Mouse (Mus musculus) midbrain, embryonic 16.5 days (tissue): ENCODE data around the gene Aldh16a1. TPM values are rescaled to one million over a fixed set of nuclear protein-coding genes. Genes with fewer than 3 reads are reported as not detected.

Experiments used
- ATAC-seq: fragments of 200-750 bp; cut with Nextera tagmentation; 2 replicates; pipeline ENCODE4 v1.8.0; 2017; ENCODE audit warnings: moderate TSS enrichment
- H3K27ac ChIP-seq: fragments of 300-500 bp; sonication (generic); 2 replicates; pipeline ENCODE4 v1.5.1; 2014; ENCODE audit warnings: mild to moderate bottlenecking, low read length, mixed read lengths
- H3K27me3 ChIP-seq: fragments of 300-500 bp; sonication (generic); 2 replicates; pipeline ENCODE4 v1.6.1; 2014; ENCODE audit warnings: low read depth, low read length, mixed read lengths; ENCODE audit not compliant: control insufficient read depth, insufficient read depth
- H3K36me3 ChIP-seq: fragments of 300-500 bp; sonication (generic); 2 replicates; pipeline ENCODE4 v1.6.1; 2014; ENCODE audit warnings: mild to moderate bottlenecking, low read length, moderate library complexity, mixed read lengths; ENCODE audit not compliant: control insufficient read depth, insufficient read depth
- H3K4me1 ChIP-seq: fragments of 300-500 bp; sonication (generic); 2 replicates; pipeline ENCODE4 v1.6.1; 2014; ENCODE audit warnings: mild to moderate bottlenecking, low read length, mixed read lengths; ENCODE audit not compliant: control insufficient read depth, insufficient read depth
- H3K4me2 ChIP-seq: fragments of 300-500 bp; sonication (generic); 2 replicates; pipeline ENCODE4 v1.6.1; 2014; ENCODE audit warnings: mild to moderate bottlenecking, low read length, mixed read lengths
- H3K4me3 ChIP-seq: fragments of 300-500 bp; sonication (generic); 2 replicates; pipeline ENCODE4 v1.5.1; 2014; ENCODE audit warnings: low read depth, mild to moderate bottlenecking, low read length, moderate library complexity, mixed read lengths
- H3K9ac ChIP-seq: fragments of 300-500 bp; sonication (generic); 2 replicates; pipeline ENCODE4 v1.6.1; 2014; ENCODE audit warnings: low read depth, low read length, mixed read lengths
- H3K9me3 ChIP-seq: fragments of 300-500 bp; sonication (generic); replicated peaks from 2 replicates; pipeline ENCODE4 v1.6.1; 2014; ENCODE audit warnings: mild to moderate bottlenecking, low read length, mixed read lengths; ENCODE audit not compliant: control insufficient read depth, poor library complexity, severe bottlenecking
- WGBS: fragments of 180-500 bp; shearing (Covaris S2); extraction: QIAGEN DNeasy Blood & Tissue Kit; methylation state at CpG from one replicate; pipeline ENCODE4 v1.1.7; 2014; 5-methylcytosine and 5-hydroxymethylcytosine counted together
- polyA plus RNA-seq: library from polyadenylated mRNA; unstranded; fragments of >200 nt; fragmentation: Nextera tagmentation; extraction: Ambion mirVana; gene quantifications from 2 replicates; pipeline ENCODE4 v1.2.1, GENCODE M21; 2015

Aldh16a1 gene
- polyA plus RNA-seq, 1 experiment from 2014 or later: 13.7 TPM

DNA sequence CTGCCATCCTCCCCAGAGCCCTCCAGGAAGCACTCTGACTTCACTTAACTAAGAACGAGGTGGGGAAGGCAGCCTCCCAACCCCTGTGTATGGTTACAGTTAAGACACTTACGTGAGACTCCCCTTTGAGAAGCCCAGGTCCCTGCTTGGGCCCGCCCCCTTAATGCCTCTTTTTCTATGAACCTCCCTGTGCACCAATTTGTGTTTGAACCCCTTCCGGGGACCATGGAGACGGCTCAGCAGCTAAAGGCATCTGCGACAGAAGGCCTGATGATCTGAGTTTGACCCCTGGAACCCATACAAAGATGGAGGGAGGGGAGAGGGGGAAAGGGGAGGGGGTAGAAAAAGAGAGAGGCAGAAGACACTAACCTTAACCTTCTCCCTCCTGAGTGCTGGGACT, 47.9 kb downstream of the Aldh16a1 start:
- 19% methylated on average over 6 of the region's 6 CpGs for WGBS
- no peaks in the 10 kb centered on the region for H3K9me3 ChIP-seq
- H3K9ac ChIP-seq: no peak overlapping the region
- H3K4me1 ChIP-seq: no peaks in the 10 kb centered on the region
- no peaks in the 10 kb centered on the region for H3K36me3 ChIP-seq
- no peak for ATAC-seq
- H3K27ac ChIP-seq: no peak overlapping the region
- no peaks in the 10 kb centered on the region for H3K27me3 ChIP-seq
- H3K4me3 ChIP-seq: no peak overlapping the region
- no peak overlapping the region for H3K4me2 ChIP-seq

GRCm38 (mm10) chr7:45105491-45105890, 48.9 kb downstream of the Aldh16a1 start:
- no peak overlapping the region for H3K4me2 ChIP-seq
- no peaks in the 10 kb centered on the region for H3K9me3 ChIP-seq
- H3K4me3 ChIP-seq: no peak overlapping the region
- no peaks in the 10 kb centered on the region for H3K27me3 ChIP-seq
- H3K9ac ChIP-seq: no peak overlapping the region
- ATAC-seq: no peak
- H3K27ac ChIP-seq: no peak overlapping the region
- 80% methylated on average over 8 of the region's 8 CpGs for WGBS
- no peaks in the 10 kb centered on the region for H3K4me1 ChIP-seq
- no peaks in the 10 kb centered on the region for H3K36me3 ChIP-seq

- ATAC-seq: no peak
- no peak overlapping the region for H3K27ac ChIP-seq
- no peaks in the 10 kb centered on the region for H3K4me1 ChIP-seq
- H3K36me3 ChIP-seq: no peaks in the 10 kb centered on the region
- no peak overlapping the region for H3K4me3 ChIP-seq
- WGBS: 85% methylated on average over 5 of the region's 5 CpGs
- no peak overlapping the region for H3K9ac ChIP-seq
- no peaks in the 10 kb centered on the region for H3K27me3 ChIP-seq
- no peaks in the 10 kb centered on the region for H3K9me3 ChIP-seq
- H3K4me2 ChIP-seq: no peak overlapping the region
Observed at GRCm38 (mm10) chr7:45104941-45105340, 49.4 kb downstream of the Aldh16a1 start.

- no peak within 1 kb of the TSS for H3K9ac ChIP-seq
- no peak within 1 kb of the TSS for H3K4me3 ChIP-seq
- H3K27me3 ChIP-seq: no peaks in the 10 kb centered on the region
- H3K9me3 ChIP-seq: no peaks in the 10 kb centered on the region
- H3K4me2 ChIP-seq: 0 out of 2 replicates have a peak within 1 kb of the TSS, but pooled peaks have one; percentile 7
- ATAC-seq: no peak
- H3K36me3 ChIP-seq: no peaks in the 10 kb centered on the region
- no peak within 1 kb of the TSS for H3K27ac ChIP-seq
- WGBS: 77% methylated on average over 7 of the region's 7 CpGs
- no peaks in the 10 kb centered on the region for H3K4me1 ChIP-seq
Observed at GRCm38 (mm10) chr7:45103652-45104180, 50.7 kb downstream of the Aldh16a1 start, which contains the start of gene Fcgrt. Fcgrt (minus strand) TSS chr7:45103851.

GRCm38 (mm10) chr7:45102940-45103585, 51.3 kb downstream of the Aldh16a1 start:
- Histone ChIP-seq H3K27ac (no peak overlapping the region), H3K4me2 (0 out of 2 replicates have a peak overlapping the region, but pooled peaks have one; percentile 7), H3K27me3 (no peaks in the 10 kb centered on the region), H3K9me3 (no peaks in the 10 kb centered on the region), H3K36me3 (no peaks in the 10 kb centered on the region), H3K4me1 (no peaks in the 10 kb centered on the region), H3K9ac (no peak overlapping the region), H3K4me3 (no peak overlapping the region)
- no peak for ATAC-seq
- WGBS: 84% methylated on average over 9 of the region's 9 CpGs

DNA sequence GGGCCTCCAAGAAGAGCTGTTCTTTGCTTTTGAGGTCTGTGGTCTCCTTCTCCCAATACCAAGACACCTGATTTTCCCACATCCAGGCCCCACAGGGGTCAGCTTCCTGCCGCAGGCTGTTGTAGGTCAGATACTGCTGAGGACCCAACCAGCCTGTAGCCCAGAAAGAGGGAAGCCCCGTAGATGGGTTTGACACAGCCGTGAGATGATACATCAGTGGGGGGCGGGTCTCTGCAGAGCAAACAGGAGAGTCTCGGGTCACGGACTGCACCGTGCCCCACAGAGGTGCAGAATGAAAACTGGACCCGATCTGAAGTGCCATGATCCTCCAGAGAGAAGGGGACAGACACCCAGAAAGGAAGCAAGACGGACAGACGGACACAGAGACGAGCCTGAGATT, 51.9 kb downstream of the Aldh16a1 start:
- no peaks in the 10 kb centered on the region for H3K36me3 ChIP-seq
- no peak for ATAC-seq
- H3K27ac ChIP-seq: no peak overlapping the region
- no peak overlapping the region for H3K4me2 ChIP-seq
- 91% methylated on average over 11 of the region's 11 CpGs for WGBS
- no peaks in the 10 kb centered on the region for H3K27me3 ChIP-seq
- H3K4me1 ChIP-seq: no peaks in the 10 kb centered on the region
- H3K4me3 ChIP-seq: no peak overlapping the region
- H3K9ac ChIP-seq: no peak overlapping the region
- no peaks in the 10 kb centered on the region for H3K9me3 ChIP-seq

DNA sequence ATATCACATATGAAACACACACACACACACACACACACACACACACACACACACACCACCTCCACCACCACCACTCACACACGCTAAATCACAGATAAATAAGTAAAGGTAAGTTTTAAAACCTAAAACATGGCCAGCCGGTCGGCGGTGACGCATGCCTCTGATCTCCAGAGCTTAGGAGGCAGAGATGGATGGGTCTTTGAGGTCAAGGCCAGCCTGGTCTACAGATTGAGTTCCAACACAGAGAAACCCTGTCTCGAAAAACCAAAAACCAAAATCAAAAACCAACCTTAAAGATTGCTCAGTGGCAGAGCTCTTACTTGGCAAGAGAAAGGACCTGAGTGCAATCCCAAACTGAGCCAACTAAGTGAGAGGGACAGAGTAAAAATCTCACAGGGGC, 54.3 kb downstream of the Aldh16a1 start:
- H3K4me3 ChIP-seq: no peak overlapping the region
- ATAC-seq: no peak
- no peaks in the 10 kb centered on the region for H3K27me3 ChIP-seq
- no peaks in the 10 kb centered on the region for H3K36me3 ChIP-seq
- H3K9me3 ChIP-seq: no peaks in the 10 kb centered on the region
- H3K27ac ChIP-seq: no peak overlapping the region
- H3K4me2 ChIP-seq: no peak overlapping the region
- no peak overlapping the region for H3K9ac ChIP-seq
- WGBS: 94% methylated on average over 6 of the region's 6 CpGs
- no peaks in the 10 kb centered on the region for H3K4me1 ChIP-seq

DNA sequence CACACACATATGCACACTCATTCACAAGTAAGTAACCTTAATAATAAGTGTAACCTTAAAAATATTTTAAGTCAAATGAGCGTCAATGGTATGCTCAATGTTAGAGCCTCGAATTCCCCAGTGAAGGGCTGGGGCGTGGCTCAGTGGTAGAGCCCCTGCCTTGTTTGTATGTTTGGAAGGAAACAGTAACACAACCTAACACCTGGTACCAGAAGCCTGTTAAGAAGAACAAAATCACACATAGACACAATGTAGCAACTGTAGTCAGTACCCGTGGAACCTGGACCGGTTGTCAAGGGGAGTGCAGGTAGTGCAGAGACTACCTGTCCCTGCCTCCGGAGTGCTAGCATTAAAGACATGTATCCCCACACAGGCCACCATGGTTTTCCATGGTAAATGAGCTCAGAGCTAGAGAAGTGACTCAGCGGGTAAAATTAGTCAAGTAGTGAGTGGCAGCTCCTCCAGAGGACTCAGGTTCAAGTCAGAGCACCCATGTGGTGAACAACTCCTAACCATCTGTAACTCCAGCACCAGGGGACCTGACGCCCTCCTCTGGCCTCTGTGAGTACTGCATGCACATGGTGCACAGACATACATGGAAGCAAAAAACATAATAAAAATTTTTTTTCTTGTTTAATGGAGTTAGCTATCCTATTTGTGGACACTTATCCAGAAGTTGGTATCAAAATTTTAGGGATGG, 55.7 kb downstream of the Aldh16a1 start:
- Histone ChIP-seq H3K9me3 (no peaks in the 10 kb centered on the region), H3K36me3 (no peaks in the 10 kb centered on the region), H3K9ac (no peak overlapping the region), H3K4me2 (no peak overlapping the region), H3K27me3 (no peaks in the 10 kb centered on the region), H3K4me3 (no peak overlapping the region), H3K27ac (no peak overlapping the region), H3K4me1 (no peaks in the 10 kb centered on the region)
- no peak for ATAC-seq
- 94% methylated on average over 8 of the region's 8 CpGs for WGBS

GRCm38 (mm10) chr7:45097479-45097878, 56.9 kb downstream of the Aldh16a1 start:
- H3K4me3 ChIP-seq: no peak overlapping the region
- no peak for ATAC-seq
- no peak overlapping the region for H3K4me2 ChIP-seq
- H3K36me3 ChIP-seq: no peaks in the 10 kb centered on the region
- H3K9ac ChIP-seq: no peak overlapping the region
- H3K4me1 ChIP-seq: no peaks in the 10 kb centered on the region
- no peaks in the 10 kb centered on the region for H3K9me3 ChIP-seq
- H3K27ac ChIP-seq: no peak overlapping the region
- H3K27me3 ChIP-seq: no peaks in the 10 kb centered on the region
- WGBS: 80% methylated on average over 6 of the region's 6 CpGs
